ENCODE assay signal across 10 mouse cellular contexts in genomic region chr2:64043099-64043498, GRCm38 (mm10). TPM values are rescaled to one million over a fixed set of nuclear protein-coding genes. Genes with fewer than 3 reads are reported as not detected.
DNase-seq lines count a peak whose midpoint lies in the region; ATAC-seq lines count a peak whose summit lies in the region.
"Had no signal": no experiment of that assay in that cellular context is flagged by ENCODE, and none has a peak within 500 bp of the region (broad histone marks: within the 10 kb centered on the region; RNA-seq: fewer than 3 reads in every experiment).

No protein-coding gene starts in this region.

- WGBS in hindbrain, embryonic 16.5 days, result 43% methylated on average over 3 of the region's 3 CpGs
- 56% methylated on average over 3 of the region's 3 CpGs for WGBS in hindbrain, embryonic 13.5 days
- WGBS in neural tube, embryonic 15.5 days, result 45% methylated on average over 3 of the region's 3 CpGs

- H3K4me2 ChIP-seq in hindbrain, embryonic 16.5 days (ENCODE audit: low read length), result no peak overlapping the region
- H3K4me2 ChIP-seq in hindbrain, embryonic 13.5 days, result no peak overlapping the region
- no peak overlapping the region for H3K4me2 ChIP-seq in neural tube, embryonic 15.5 days
- H3K4me2 ChIP-seq: limb, embryonic 15.5 days had no signal

- H3K27me3 ChIP-seq in hindbrain, embryonic 16.5 days (replicated peaks; ENCODE audit: control insufficient read depth, insufficient read depth, low read length), result no peaks in the 10 kb centered on the region
- no peaks in the 10 kb centered on the region for H3K27me3 ChIP-seq in hindbrain, embryonic 13.5 days
- H3K27me3 ChIP-seq in neural tube, embryonic 15.5 days (replicated peaks), result no peaks in the 10 kb centered on the region
- H3K27me3 ChIP-seq: limb, embryonic 15.5 days had no signal

- peak; percentile 64 for DNase-seq in adrenal gland, adult 8-10 months
- DNase-seq in frontal cortex, postnatal 36 days (ENCODE audit: low spot score in 2 of 2), result peak; percentile 10 to 33
- peak; percentile 19 for DNase-seq in layer of hippocampus, adult 11-12 months (ENCODE audit: low spot score)
- peak; percentile 69 to 73 for DNase-seq in right cerebral cortex, postnatal 10 days (ENCODE audit: low spot score in 2 of 2)
- DNase-seq in thymus, postnatal 4 days, result no peak

- no peaks in the 10 kb centered on the region for H3K36me3 ChIP-seq in hindbrain, embryonic 16.5 days (ENCODE audit: control insufficient read depth, insufficient read depth, low read length)
- no peaks in the 10 kb centered on the region for H3K36me3 ChIP-seq in hindbrain, embryonic 13.5 days
- H3K36me3 ChIP-seq in neural tube, embryonic 15.5 days, result no peaks in the 10 kb centered on the region
- H3K36me3 ChIP-seq: limb, embryonic 15.5 days had no signal

- no peak overlapping the region for H3K9ac ChIP-seq in hindbrain, embryonic 16.5 days (ENCODE audit: low read depth, low read length)
- H3K9ac ChIP-seq in hindbrain, embryonic 13.5 days, result no peak overlapping the region
- no peak overlapping the region for H3K9ac ChIP-seq in neural tube, embryonic 15.5 days (replicated peaks)
- H3K9ac ChIP-seq: limb, embryonic 15.5 days had no signal

- no peak overlapping the region for H3K27ac ChIP-seq in hindbrain, embryonic 16.5 days (ENCODE audit: low read depth, low read length)
- no peak overlapping the region for H3K27ac ChIP-seq in hindbrain, embryonic 13.5 days
- no peak overlapping the region for H3K27ac ChIP-seq in neural tube, embryonic 15.5 days (replicated peaks)
- H3K27ac ChIP-seq: limb, embryonic 15.5 days had no signal

- peak; percentile 52 for ATAC-seq in hindbrain, embryonic 16.5 days
- no peak for ATAC-seq in hindbrain, embryonic 13.5 days (ENCODE audit: low FRiP score)
- no peak; the same call in 1 of the 2 replicates for ATAC-seq in neural tube, embryonic 15.5 days (ENCODE audit: low FRiP score)

- H3K4me3 ChIP-seq in hindbrain, embryonic 16.5 days (ENCODE audit: low read length), result no peak overlapping the region
- H3K4me3 ChIP-seq in hindbrain, embryonic 13.5 days, result no peak overlapping the region
- H3K4me3 ChIP-seq in neural tube, embryonic 15.5 days (replicated peaks), result no peak overlapping the region
- H3K4me3 ChIP-seq: limb, embryonic 15.5 days had no signal

- H3K4me1 ChIP-seq in hindbrain, embryonic 16.5 days (ENCODE audit: control insufficient read depth, insufficient read depth, low read depth, low read length), result peaks cover 4% of the 10 kb centered on the region; the same call in 1 of the 2 replicates
- H3K4me1 ChIP-seq in hindbrain, embryonic 13.5 days (replicated peaks), result peaks cover 6% of the 10 kb centered on the region; the same call in 1 of the 2 replicates
- H3K4me1 ChIP-seq in neural tube, embryonic 15.5 days, result 0 out of 2 replicates have a peak, but pooled peaks cover 2% of the 10 kb centered on the region
- H3K4me1 ChIP-seq: limb, embryonic 15.5 days had no signal

- H3K9me3 ChIP-seq in hindbrain, embryonic 16.5 days (ENCODE audit: control insufficient read depth, low read length), result no peaks in the 10 kb centered on the region
- H3K9me3 ChIP-seq in hindbrain, embryonic 13.5 days, result no peaks in the 10 kb centered on the region
- H3K9me3 ChIP-seq in neural tube, embryonic 15.5 days (replicated peaks), result no peaks in the 10 kb centered on the region
- H3K9me3 ChIP-seq: limb, embryonic 15.5 days had no signal

RNA-seq across cellular contexts. Expression of gene Fign, which starts 54.7 kb away (rescaled TPM):
- 8.4 and 11.8 TPM in 2 replicates for polyA plus RNA-seq in hindbrain, embryonic 16.5 days (2015; fragmentation: Nextera tagmentation; extraction: Ambion mirVana)
- polyA plus RNA-seq in hindbrain, embryonic 13.5 days (2015; fragmentation: Nextera tagmentation; extraction: Ambion mirVana), result 16.9 and 17.8 TPM in 2 replicates
- 1 to 10 TPM; 4.5 to 6.5 (median 5.9) TPM for total RNA-seq in adrenal gland, adult 8-10 months (2022)
- polyA plus RNA-seq in neural tube, embryonic 15.5 days (2015; fragmentation: Nextera tagmentation; extraction: Ambion mirVana), result 8.6 and 11.0 TPM in 2 replicates
- total RNA-seq: MEL had no signal
